Mouse (Mus musculus) erythroblast, embryonic 14.5 days (primary cell): ENCODE results near the gene Tceanc.

ENCODE experiments used
- GATA1 ChIP-seq: IDR thresholded peaks from 2 replicates; pipeline ENCODE4 v1.6.1; 2012; ENCODE audit warnings: low read length, inconsistent platforms, mixed read lengths
- TAL1 ChIP-seq: IDR thresholded peaks from 3 replicates; pipeline ENCODE4 v1.6.1; 2012; ENCODE audit warnings: low read length, inconsistent platforms, mixed read lengths

DNA sequence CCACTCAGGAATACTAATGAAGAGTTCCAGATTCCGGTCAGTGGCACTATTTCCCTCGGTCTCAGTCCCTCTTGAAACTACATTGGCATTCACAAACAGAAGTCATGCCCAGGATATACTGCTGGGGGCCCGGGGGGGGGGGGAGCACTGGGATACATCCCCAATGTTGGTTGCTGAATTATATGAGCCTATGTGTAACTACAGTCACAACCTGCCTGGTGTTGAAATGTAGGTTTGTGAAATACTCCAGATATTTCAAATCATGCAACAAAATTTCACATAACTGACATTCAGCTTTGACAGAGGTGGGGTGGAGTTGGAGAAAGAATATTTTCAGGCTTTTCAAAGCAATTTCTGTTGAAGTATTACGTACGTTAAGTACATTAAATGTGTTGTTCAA, 2.4 kb upstream of the Tceanc start:
- TF ChIP-seq TAL1 (no peak), GATA1 (no peak)
